Mouse (Mus musculus): ENCODE results near the gene Rnf213. TPM values are rescaled to one million over a fixed set of nuclear protein-coding genes. Genes with fewer than 3 reads are reported as not detected.
A peak's percentile ranks its signal among the peaks of the same experiment; 100 is the strongest.

The Rnf213 gene
- polyA plus RNA-seq, 1 experiment from 2014 or later: 7.0 TPM

DNA sequence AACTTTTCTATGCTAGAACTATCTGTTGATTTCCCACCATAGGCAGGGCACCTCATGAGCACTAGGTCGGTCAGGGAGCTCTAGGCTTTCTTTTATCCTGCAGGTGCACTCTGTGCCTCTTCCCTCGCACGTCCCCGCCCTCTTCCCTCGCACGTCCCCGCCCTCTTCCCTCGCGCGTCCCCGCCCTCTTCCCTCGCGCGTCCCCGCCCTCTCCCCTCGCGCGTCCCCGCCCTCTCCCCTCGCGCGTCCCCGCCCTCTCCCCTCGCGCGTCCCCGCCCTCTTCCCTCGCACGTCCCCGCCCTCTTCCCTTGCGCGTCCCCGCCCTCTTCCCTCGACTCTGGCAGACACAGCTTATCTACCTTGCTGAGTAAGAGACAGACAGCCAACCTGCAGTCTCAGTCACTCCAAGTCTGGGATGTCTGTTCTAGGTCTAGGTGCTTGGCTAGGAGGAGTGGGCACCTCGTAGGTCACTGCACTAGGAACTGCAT lies 35.8 kb downstream of the Rnf213 start:
- Histone ChIP-seq H3K4me2 (ENCODE audit: low read depth, low read length) (peak overlapping the region; percentile 39), H3K9me3 (ENCODE audit: control insufficient read depth, low read length) (no peaks in the 10 kb centered on the region), H3K36me3 (ENCODE audit: control insufficient read depth, insufficient read depth, low read length) (peaks cover 5% of the 10 kb centered on the region; the same call in 1 of the 2 replicates), H3K9ac (ENCODE audit: low read depth, low read length) (no peak overlapping the region), H3K4me1 (ENCODE audit: control insufficient read depth, insufficient read depth, low read length) (peaks cover 7% of the 10 kb centered on the region), H3K4me3 (ENCODE audit: low read length) (no peak overlapping the region), H3K27ac (ENCODE audit: low read length) (no peak overlapping the region), H3K27me3 (replicated peaks; ENCODE audit: control insufficient read depth, insufficient read depth, low read length) (no peaks in the 10 kb centered on the region)
- WGBS: under 1% methylated on average over 26 of the region's 35 CpGs
- peak; percentile 92 for ATAC-seq

DNA sequence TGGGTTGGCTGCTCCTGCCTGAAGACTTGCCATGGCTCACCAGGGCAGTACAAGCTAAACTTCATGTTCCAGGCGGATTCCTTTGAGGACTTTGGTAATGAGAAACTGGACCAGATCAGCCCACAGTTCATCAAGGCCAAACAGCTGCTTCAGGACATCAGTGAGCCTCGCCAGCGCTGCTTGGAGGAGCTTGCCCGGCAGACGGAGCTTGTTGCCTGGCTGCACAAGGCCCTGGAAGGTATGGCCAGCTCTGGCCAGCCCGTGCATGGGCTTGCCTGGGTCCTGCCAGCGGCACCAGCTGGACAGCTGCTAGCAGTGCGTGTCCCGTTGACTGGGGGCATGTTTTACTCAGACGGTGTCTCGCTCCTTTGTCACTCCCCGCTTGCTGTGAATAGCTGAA lies 38.6 kb downstream of the Rnf213 start:
- no peak overlapping the region for H3K4me2 ChIP-seq (ENCODE audit: low read depth, low read length)
- H3K4me3 ChIP-seq (ENCODE audit: low read length): no peak overlapping the region
- H3K27me3 ChIP-seq (replicated peaks; ENCODE audit: control insufficient read depth, insufficient read depth, low read length): no peaks in the 10 kb centered on the region
- H3K9me3 ChIP-seq (ENCODE audit: control insufficient read depth, low read length): no peaks in the 10 kb centered on the region
- ATAC-seq: no peak
- H3K36me3 ChIP-seq (ENCODE audit: control insufficient read depth, insufficient read depth, low read length): peaks cover 5% of the 10 kb centered on the region; the same call in 1 of the 2 replicates
- no peak overlapping the region for H3K27ac ChIP-seq (ENCODE audit: low read length)
- H3K9ac ChIP-seq (ENCODE audit: low read depth, low read length): no peak overlapping the region
- peaks cover 7% of the 10 kb centered on the region for H3K4me1 ChIP-seq (ENCODE audit: control insufficient read depth, insufficient read depth, low read length)
- 91% methylated on average over 12 of the region's 12 CpGs for WGBS

GRCm38 (mm10) chr11:119432706-119433105 lies 39.8 kb downstream of the Rnf213 start:
- ATAC-seq: no peak
- no peak overlapping the region for H3K4me2 ChIP-seq (ENCODE audit: low read depth, low read length)
- WGBS: 71% methylated on average over 7 of the region's 7 CpGs
- H3K27ac ChIP-seq (ENCODE audit: low read length): no peak overlapping the region
- no peaks in the 10 kb centered on the region for H3K27me3 ChIP-seq (replicated peaks; ENCODE audit: control insufficient read depth, insufficient read depth, low read length)
- H3K9me3 ChIP-seq (ENCODE audit: control insufficient read depth, low read length): no peaks in the 10 kb centered on the region
- H3K9ac ChIP-seq (ENCODE audit: low read depth, low read length): no peak overlapping the region
- no peak overlapping the region for H3K4me3 ChIP-seq (ENCODE audit: low read length)
- peaks cover 7% of the 10 kb centered on the region for H3K4me1 ChIP-seq (ENCODE audit: control insufficient read depth, insufficient read depth, low read length)
- peaks cover 9% of the 10 kb centered on the region; the same call in 1 of the 2 replicates for H3K36me3 ChIP-seq (ENCODE audit: control insufficient read depth, insufficient read depth, low read length)

DNA sequence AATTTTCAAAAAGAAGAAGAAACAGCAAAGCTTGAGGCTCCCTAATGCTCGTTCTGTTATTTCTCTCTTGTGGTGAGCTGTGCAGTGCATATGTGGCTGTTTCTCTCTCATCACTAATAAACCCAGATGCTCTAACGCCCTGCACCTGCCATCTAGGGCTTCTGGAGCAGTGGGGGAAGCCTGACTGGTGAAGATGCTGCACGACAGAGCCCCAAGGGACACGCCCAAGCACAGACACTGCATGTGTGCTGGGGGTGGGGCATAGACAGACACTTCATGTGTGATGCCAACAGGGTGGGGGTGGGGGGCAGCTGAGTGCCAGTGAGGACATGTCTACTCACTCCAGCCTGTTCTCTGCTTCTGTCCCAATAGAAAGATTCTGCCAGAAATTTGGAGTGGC lies 41.4 kb downstream of the Rnf213 start:
- ATAC-seq: no peak
- H3K4me1 ChIP-seq (ENCODE audit: control insufficient read depth, insufficient read depth, low read length): no peaks in the 10 kb centered on the region
- H3K4me3 ChIP-seq (ENCODE audit: low read length): no peak overlapping the region
- H3K27ac ChIP-seq (ENCODE audit: low read length): no peak overlapping the region
- H3K9me3 ChIP-seq (ENCODE audit: control insufficient read depth, low read length): no peaks in the 10 kb centered on the region
- H3K4me2 ChIP-seq (ENCODE audit: low read depth, low read length): no peak overlapping the region
- H3K27me3 ChIP-seq (replicated peaks; ENCODE audit: control insufficient read depth, insufficient read depth, low read length): no peaks in the 10 kb centered on the region
- H3K36me3 ChIP-seq (ENCODE audit: control insufficient read depth, insufficient read depth, low read length): peaks cover 9% of the 10 kb centered on the region; the same call in 1 of the 2 replicates
- WGBS: 75% methylated on average over 4 of the region's 4 CpGs
- no peak overlapping the region for H3K9ac ChIP-seq (ENCODE audit: low read depth, low read length)

- Histone ChIP-seq H3K9ac (ENCODE audit: low read depth, low read length) (no peak overlapping the region), H3K27ac (ENCODE audit: low read length) (no peak overlapping the region), H3K9me3 (ENCODE audit: control insufficient read depth, low read length) (no peaks in the 10 kb centered on the region), H3K4me2 (ENCODE audit: low read depth, low read length) (no peak overlapping the region), H3K27me3 (replicated peaks; ENCODE audit: control insufficient read depth, insufficient read depth, low read length) (no peaks in the 10 kb centered on the region), H3K4me1 (ENCODE audit: control insufficient read depth, insufficient read depth, low read length) (no peaks in the 10 kb centered on the region), H3K36me3 (ENCODE audit: control insufficient read depth, insufficient read depth, low read length) (peaks cover 12% of the 10 kb centered on the region; the same call in 1 of the 2 replicates), H3K4me3 (ENCODE audit: low read length) (no peak overlapping the region)
- ATAC-seq: no peak
- WGBS: 79% methylated on average over 19 of the region's 19 CpGs
These were observed 43.3 kb downstream of the Rnf213 start for GRCm38 (mm10) chr11:119435880-119436872.

GRCm38 (mm10) chr11:119438776-119439175 lies 45.9 kb downstream of the Rnf213 start:
- Histone ChIP-seq H3K27ac (ENCODE audit: low read length) (no peak overlapping the region), H3K9me3 (ENCODE audit: control insufficient read depth, low read length) (no peaks in the 10 kb centered on the region), H3K27me3 (replicated peaks; ENCODE audit: control insufficient read depth, insufficient read depth, low read length) (no peaks in the 10 kb centered on the region), H3K4me3 (ENCODE audit: low read length) (no peak overlapping the region), H3K9ac (ENCODE audit: low read depth, low read length) (no peak overlapping the region), H3K4me2 (ENCODE audit: low read depth, low read length) (no peak overlapping the region), H3K4me1 (ENCODE audit: control insufficient read depth, insufficient read depth, low read length) (no peaks in the 10 kb centered on the region), H3K36me3 (ENCODE audit: control insufficient read depth, insufficient read depth, low read length) (peaks cover 9% of the 10 kb centered on the region; the same call in 1 of the 2 replicates)
- no peak for ATAC-seq
- 73% methylated on average over 8 of the region's 8 CpGs for WGBS

- Histone ChIP-seq H3K4me3 (ENCODE audit: low read length) (no peak overlapping the region), H3K9me3 (ENCODE audit: control insufficient read depth, low read length) (no peaks in the 10 kb centered on the region), H3K36me3 (ENCODE audit: control insufficient read depth, insufficient read depth, low read length) (peaks cover 5% of the 10 kb centered on the region; the same call in 1 of the 2 replicates), H3K27ac (ENCODE audit: low read length) (no peak overlapping the region), H3K4me1 (ENCODE audit: control insufficient read depth, insufficient read depth, low read length) (no peaks in the 10 kb centered on the region), H3K9ac (ENCODE audit: low read depth, low read length) (no peak overlapping the region), H3K4me2 (ENCODE audit: low read depth, low read length) (no peak overlapping the region), H3K27me3 (replicated peaks; ENCODE audit: control insufficient read depth, insufficient read depth, low read length) (no peaks in the 10 kb centered on the region)
- WGBS: 91% methylated on average over 8 of the region's 8 CpGs
- no peak for ATAC-seq
These were observed 49.3 kb downstream of the Rnf213 start for GRCm38 (mm10) chr11:119442199-119442598.

- H3K9me3 ChIP-seq (ENCODE audit: control insufficient read depth, low read length): no peaks in the 10 kb centered on the region
- H3K27me3 ChIP-seq (replicated peaks; ENCODE audit: control insufficient read depth, insufficient read depth, low read length): no peaks in the 10 kb centered on the region
- H3K4me3 ChIP-seq (ENCODE audit: low read length): no peak overlapping the region
- 95% methylated on average over 9 of the region's 9 CpGs for WGBS
- no peak overlapping the region for H3K9ac ChIP-seq (ENCODE audit: low read depth, low read length)
- peaks cover 5% of the 10 kb centered on the region; the same call in 1 of the 2 replicates for H3K36me3 ChIP-seq (ENCODE audit: control insufficient read depth, insufficient read depth, low read length)
- no peaks in the 10 kb centered on the region for H3K4me1 ChIP-seq (ENCODE audit: control insufficient read depth, insufficient read depth, low read length)
- no peak for ATAC-seq
- H3K4me2 ChIP-seq (ENCODE audit: low read depth, low read length): no peak overlapping the region
- no peak overlapping the region for H3K27ac ChIP-seq (ENCODE audit: low read length)
These were observed 50.5 kb downstream of the Rnf213 start for GRCm38 (mm10) chr11:119443442-119443841.

- 83% methylated on average over 4 of the region's 4 CpGs for WGBS
These were observed 63.2 kb downstream of the Rnf213 start for GRCm38 (mm10) chr11:119456097-119456496.

More at GRCm38 (mm10) chr11:119456097-119456496, 63.2 kb downstream of the Rnf213 start:
- Histone ChIP-seq H3K27me3 (replicated peaks; ENCODE audit: control insufficient read depth, insufficient read depth, low read length) (no peaks in the 10 kb centered on the region), H3K4me1 (ENCODE audit: control insufficient read depth, insufficient read depth, low read length) (no peaks in the 10 kb centered on the region), H3K4me3 (ENCODE audit: low read length) (no peak overlapping the region), H3K9me3 (ENCODE audit: control insufficient read depth, low read length) (no peaks in the 10 kb centered on the region), H3K36me3 (ENCODE audit: control insufficient read depth, insufficient read depth, low read length) (peaks cover 10% of the 10 kb centered on the region; the same call in 1 of the 2 replicates), H3K9ac (ENCODE audit: low read depth, low read length) (no peak overlapping the region), H3K4me2 (ENCODE audit: low read depth, low read length) (no peak overlapping the region), H3K27ac (ENCODE audit: low read length) (no peak overlapping the region)
- no peak for ATAC-seq
